Mouse (Mus musculus) limb, embryonic 11.5 days (tissue): Measurements from ENCODE around the gene Trpm3. TPM values are rescaled to one million over a fixed set of nuclear protein-coding genes. Genes with fewer than 3 reads are reported as not detected.

Experiments used
- ATAC-seq: fragments of 200-750 bp; cut with Nextera tagmentation; 2 replicates; pipeline ENCODE4 v1.8.0; 2017; ENCODE audit warnings: low read depth; ENCODE audit not compliant: insufficient number of reproducible peaks, low FRiP score, low TSS enrichment
- DNase-seq: peaks from one replicate; pipeline ENCODE4 v3.0.0-alpha.2; 2015; ENCODE audit warnings: low spot score
- H3K27ac ChIP-seq: fragments of 300-500 bp; sonication (generic); replicated peaks from 2 replicates; pipeline ENCODE4 v1.5.1; 2014; ENCODE audit warnings: low read depth, mild to moderate bottlenecking, low read length
- H3K27me3 ChIP-seq: fragments of 300-500 bp; sonication (generic); 2 replicates; pipeline ENCODE4 v1.6.1; 2014; ENCODE audit warnings: mild to moderate bottlenecking, low read length, mixed read lengths; ENCODE audit not compliant: control insufficient read depth, insufficient read depth
- H3K36me3 ChIP-seq: fragments of 300-500 bp; sonication (generic); 2 replicates; pipeline ENCODE4 v1.6.1; 2014; ENCODE audit warnings: mild to moderate bottlenecking, low read length, moderate library complexity, mixed read lengths; ENCODE audit not compliant: control insufficient read depth, insufficient read depth
- H3K4me1 ChIP-seq: fragments of 300-500 bp; sonication (generic); 2 replicates; pipeline ENCODE4 v1.6.1; 2014; ENCODE audit warnings: low read length, mixed read lengths; ENCODE audit not compliant: control insufficient read depth, insufficient read depth
- H3K4me2 ChIP-seq: fragments of 300-500 bp; sonication (generic); 2 replicates; pipeline ENCODE4 v1.6.1; 2014; ENCODE audit warnings: low read depth, mild to moderate bottlenecking, moderate library complexity; ENCODE audit not compliant: severe bottlenecking
- H3K4me3 ChIP-seq: fragments of 300-500 bp; sonication (generic); 2 replicates; pipeline ENCODE4 v1.5.1; 2014; ENCODE audit warnings: low read depth, low read length
- H3K9ac ChIP-seq: fragments of 300-500 bp; sonication (generic); 2 replicates; pipeline ENCODE4 v1.6.1; 2014; ENCODE audit warnings: mild to moderate bottlenecking, low read length
- H3K9me3 ChIP-seq: fragments of 300-500 bp; sonication (generic); 2 replicates; pipeline ENCODE4 v1.6.1; 2016; ENCODE audit warnings: low read length; ENCODE audit not compliant: control insufficient read depth
- WGBS: fragments of 180-500 bp; shearing (Covaris S2); extraction: QIAGEN DNeasy Blood & Tissue Kit; methylation state at CpG from one replicate; pipeline ENCODE4 v1.1.7; 2014; 5-methylcytosine and 5-hydroxymethylcytosine counted together
- polyA plus RNA-seq: library from polyadenylated mRNA; unstranded; fragments of >200 nt; fragmentation: Nextera tagmentation; extraction: Ambion mirVana; gene quantifications from 2 replicates; pipeline ENCODE4 v1.2.1, GENCODE M21; 2014

Gene Trpm3
- polyA plus RNA-seq, 1 experiment from 2014 or later = 1.7 TPM

- no peaks in the 10 kb centered on the region for H3K27me3 ChIP-seq
- no peak overlapping the region for H3K27ac ChIP-seq
- no peak overlapping the region for H3K4me3 ChIP-seq
- no peak overlapping the region for H3K9ac ChIP-seq
- ATAC-seq (no peak), DNase-seq (peak; percentile 48)
- H3K36me3 ChIP-seq = no peaks in the 10 kb centered on the region
- no peaks in the 10 kb centered on the region for H3K9me3 ChIP-seq
- H3K4me1 ChIP-seq = no peaks in the 10 kb centered on the region
- WGBS = 25% methylated on average over 18 of the region's 18 CpGs
- H3K4me2 ChIP-seq = peak overlapping the region; percentile 28; the same call in 1 of the 2 replicates
Observed at GRCm38 (mm10) chr19:22883744-22884317, 745.0 kb downstream of the Trpm3 start.

- Histone ChIP-seq H3K4me3 (no peak overlapping the region), H3K36me3 (no peaks in the 10 kb centered on the region), H3K9me3 (no peaks in the 10 kb centered on the region), H3K4me2 (no peak overlapping the region), H3K4me1 (no peaks in the 10 kb centered on the region), H3K9ac (no peak overlapping the region), H3K27ac (no peak overlapping the region), H3K27me3 (no peaks in the 10 kb centered on the region)
- 51% methylated on average over 11 of the region's 11 CpGs for WGBS
- DNase-seq (peak; percentile 32), ATAC-seq (no peak)
Observed at GRCm38 (mm10) chr19:22884357-22884756, 745.5 kb downstream of the Trpm3 start.

GRCm38 (mm10) chr19:22885051-22885450, 746.2 kb downstream of the Trpm3 start:
- no peak overlapping the region for H3K9ac ChIP-seq
- H3K4me2 ChIP-seq = no peak overlapping the region
- H3K9me3 ChIP-seq = no peaks in the 10 kb centered on the region
- no peak for ATAC-seq
- WGBS = 89% methylated on average over 5 of the region's 5 CpGs
- H3K4me1 ChIP-seq = no peaks in the 10 kb centered on the region
- H3K27ac ChIP-seq = no peak overlapping the region
- H3K4me3 ChIP-seq = no peak overlapping the region
- no peaks in the 10 kb centered on the region for H3K36me3 ChIP-seq
- no peak for DNase-seq
- no peaks in the 10 kb centered on the region for H3K27me3 ChIP-seq

- H3K9ac ChIP-seq = no peak overlapping the region
- no peaks in the 10 kb centered on the region for H3K4me1 ChIP-seq
- no peaks in the 10 kb centered on the region for H3K27me3 ChIP-seq
- no peaks in the 10 kb centered on the region for H3K36me3 ChIP-seq
- no peak for ATAC-seq
- 89% methylated on average over 7 of the region's 7 CpGs for whole genome bisulfite sequencing
- no peaks in the 10 kb centered on the region for H3K9me3 ChIP-seq
- DNase-seq = no peak
- no peak overlapping the region for H3K4me2 ChIP-seq
- H3K27ac ChIP-seq = no peak overlapping the region
- no peak overlapping the region for H3K4me3 ChIP-seq
Observed at GRCm38 (mm10) chr19:22901892-22902291, 763.0 kb downstream of the Trpm3 start.

- Histone ChIP-seq H3K4me3 (no peak overlapping the region), H3K36me3 (no peaks in the 10 kb centered on the region), H3K4me1 (no peaks in the 10 kb centered on the region), H3K9me3 (no peaks in the 10 kb centered on the region), H3K27ac (no peak overlapping the region), H3K9ac (no peak overlapping the region), H3K27me3 (no peaks in the 10 kb centered on the region), H3K4me2 (no peak overlapping the region)
- DNase-seq = no peak
- ATAC-seq = no peak
- WGBS = 93% methylated on average over 6 of the region's 6 CpGs
Observed at GRCm38 (mm10) chr19:22902386-22902785, 763.5 kb downstream of the Trpm3 start.

GRCm38 (mm10) chr19:22905066-22905482, 766.2 kb downstream of the Trpm3 start:
- Histone ChIP-seq H3K27ac (no peak overlapping the region), H3K27me3 (no peaks in the 10 kb centered on the region), H3K9ac (no peak overlapping the region), H3K36me3 (no peaks in the 10 kb centered on the region), H3K9me3 (no peaks in the 10 kb centered on the region), H3K4me1 (no peaks in the 10 kb centered on the region), H3K4me2 (no peak overlapping the region), H3K4me3 (no peak overlapping the region)
- DNase-seq = no peak
- no peak for ATAC-seq
- 84% methylated on average over 11 of the region's 11 CpGs for WGBS

- Histone ChIP-seq H3K4me2 (no peak overlapping the region), H3K9me3 (no peaks in the 10 kb centered on the region), H3K4me3 (no peak overlapping the region), H3K27ac (no peak overlapping the region), H3K4me1 (no peaks in the 10 kb centered on the region), H3K36me3 (no peaks in the 10 kb centered on the region), H3K27me3 (no peaks in the 10 kb centered on the region), H3K9ac (no peak overlapping the region)
- ATAC-seq (no peak), DNase-seq (no peak)
- WGBS = 83% methylated on average over 6 of the region's 6 CpGs
Observed at GRCm38 (mm10) chr19:22910686-22911085, 771.8 kb downstream of the Trpm3 start.

- no peak for DNase-seq
- H3K27ac ChIP-seq = no peak overlapping the region
- no peak overlapping the region for H3K4me2 ChIP-seq
- H3K4me1 ChIP-seq = no peaks in the 10 kb centered on the region
- no peaks in the 10 kb centered on the region for H3K36me3 ChIP-seq
- H3K27me3 ChIP-seq = no peaks in the 10 kb centered on the region
- H3K9me3 ChIP-seq = no peaks in the 10 kb centered on the region
- 86% methylated on average over 4 of the region's 4 CpGs for WGBS
- H3K9ac ChIP-seq = no peak overlapping the region
- ATAC-seq = no peak
- H3K4me3 ChIP-seq = no peak overlapping the region
Observed at GRCm38 (mm10) chr19:22912971-22913370, 774.1 kb downstream of the Trpm3 start.
